Mouse (Mus musculus) lung, postnatal 25 days (tissue): ENCODE data around the gene Tmem161a.
"Not testable (repeated sequence)": the region's sequence is repeated elsewhere in the genome, so short reads cannot be mapped to it uniquely, and the experiment has no call there.

Experiments
- DNase-seq: peaks from one replicate; pipeline ENCODE4 v3.0.0; 2022; ENCODE audit warnings: low spot score

Tmem161a gene

DNA sequence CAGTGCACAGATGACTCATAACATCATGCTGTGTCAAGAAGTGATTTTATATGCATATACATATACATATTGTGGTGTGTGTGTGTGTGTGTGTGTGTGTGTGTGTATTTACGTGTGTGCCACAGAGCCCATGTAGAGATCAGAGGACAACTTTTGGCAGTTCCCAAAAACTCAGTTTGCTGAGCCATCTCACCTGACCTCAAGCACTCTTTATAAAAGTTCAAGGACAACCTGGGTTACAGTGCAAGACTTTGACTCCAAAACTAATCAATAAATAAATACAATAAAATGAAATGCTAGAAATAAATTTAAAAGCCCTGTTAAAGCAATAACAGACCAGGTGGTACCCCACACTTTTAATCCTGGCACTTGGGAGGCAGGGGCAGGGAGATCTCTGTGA, 39.1 kb downstream of the Tmem161a start:
- DNase-seq = no peak

DNA sequence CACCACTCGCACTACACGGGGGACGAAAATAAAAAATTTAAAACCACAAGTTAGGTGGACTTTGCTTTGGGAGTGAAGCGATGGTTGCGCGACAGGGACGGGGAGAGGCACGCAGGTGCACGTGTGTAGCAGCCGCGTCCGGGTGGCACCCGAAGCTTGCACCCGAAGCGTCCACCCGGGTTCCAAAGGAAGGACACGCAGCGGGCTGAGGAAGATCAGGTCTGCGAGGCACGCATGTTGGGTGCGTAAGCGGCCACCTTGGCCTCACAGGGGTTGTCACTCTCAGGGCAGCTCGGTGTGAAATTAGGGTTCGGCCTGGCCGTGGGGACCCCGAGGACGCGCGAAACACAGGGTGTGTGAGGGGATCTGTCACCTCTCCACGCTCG, 39.6 kb downstream of the Tmem161a start:
- DNase-seq = no peak

DNA sequence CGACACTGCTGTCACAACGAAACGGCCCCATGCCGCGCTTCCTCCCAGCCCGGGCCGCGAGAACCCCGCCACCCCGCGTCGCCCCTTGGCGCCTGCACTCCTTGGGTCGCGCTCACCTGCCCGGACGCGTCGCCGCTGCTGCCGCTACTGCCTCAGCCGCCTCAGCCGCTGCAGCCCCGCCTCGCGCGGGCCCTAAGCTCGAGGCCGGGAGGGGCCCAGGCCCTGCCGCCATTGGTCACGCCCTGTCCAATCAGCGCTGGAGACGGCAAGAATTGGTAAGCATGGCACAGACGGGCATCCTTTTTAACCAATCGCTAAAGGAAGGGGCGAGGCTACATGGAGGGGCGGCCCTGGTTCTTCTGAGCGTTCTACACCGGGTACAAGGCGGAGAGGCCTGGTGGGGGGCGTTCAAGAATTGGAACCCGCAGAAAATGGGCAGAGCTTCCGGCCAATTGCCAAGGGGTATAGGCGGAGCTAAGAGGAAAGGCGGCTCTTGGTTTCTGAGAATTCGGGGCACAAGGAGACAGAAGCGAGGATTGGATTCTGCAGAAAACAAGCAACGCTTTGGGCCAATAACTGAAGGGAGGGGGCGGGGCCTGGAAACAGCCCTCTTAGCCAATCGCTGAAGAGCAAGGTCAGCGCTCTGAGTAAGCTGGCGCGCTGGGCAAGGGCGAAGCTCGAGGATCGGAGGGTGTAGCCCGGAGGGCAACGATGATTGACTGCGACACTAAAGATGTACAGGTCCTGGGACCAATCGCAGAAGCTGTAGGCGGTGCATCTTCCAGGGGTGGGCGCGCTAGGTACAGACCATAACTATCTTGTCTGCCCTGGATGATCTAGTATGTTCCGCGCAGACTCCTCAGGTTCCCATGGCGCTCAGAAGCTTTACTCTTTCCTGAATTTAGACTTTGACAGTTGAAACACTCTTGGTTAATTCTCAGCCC, 40.2 kb downstream of the Tmem161a start, which contains the start of gene Slc25a42:
TSS of gene Slc25a42 (minus strand) at position 194 of the 944 bp plus-strand sequence.
- DNase-seq = peak; percentile 99

DNA sequence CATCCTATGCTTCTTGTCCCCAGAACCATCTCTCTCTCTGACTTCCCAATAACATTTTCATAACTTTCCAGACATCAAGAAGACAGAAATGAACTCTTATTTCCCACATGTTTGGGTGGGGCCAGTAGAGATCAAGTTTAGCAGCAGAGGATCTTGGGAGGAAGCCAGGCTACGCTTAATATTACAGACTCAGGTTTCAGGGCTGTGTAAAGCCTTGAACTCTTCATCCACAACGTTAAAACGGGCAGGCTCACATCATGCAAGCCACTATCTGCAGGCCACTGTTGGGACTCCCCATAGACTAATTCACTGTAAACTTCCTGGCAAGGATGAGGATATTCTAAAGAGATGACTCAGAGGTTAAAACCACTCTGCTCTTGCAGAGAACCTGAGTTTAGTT, 42.3 kb downstream of the Tmem161a start:
- no peak for DNase-seq

DNA sequence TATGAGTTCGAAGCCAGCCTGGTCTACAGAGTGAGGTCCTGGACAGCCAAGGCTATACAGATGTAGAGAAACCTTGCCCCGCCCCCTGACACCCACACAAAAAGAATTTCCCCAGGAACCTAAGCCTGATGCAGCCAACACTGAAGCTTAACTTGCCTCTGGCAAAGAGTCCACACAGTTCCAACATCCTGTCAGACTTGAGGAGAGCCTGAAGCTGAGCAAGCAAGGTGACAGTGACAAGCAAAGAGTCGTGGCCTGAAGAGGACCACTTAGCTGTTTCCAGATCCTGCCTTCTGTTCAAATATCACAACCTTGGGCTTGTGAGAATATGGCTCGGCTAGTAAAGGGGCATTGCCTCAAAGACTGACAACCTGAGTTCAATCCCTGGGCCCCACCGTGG, 42.9 kb downstream of the Tmem161a start:
- DNase-seq = no peak

DNA sequence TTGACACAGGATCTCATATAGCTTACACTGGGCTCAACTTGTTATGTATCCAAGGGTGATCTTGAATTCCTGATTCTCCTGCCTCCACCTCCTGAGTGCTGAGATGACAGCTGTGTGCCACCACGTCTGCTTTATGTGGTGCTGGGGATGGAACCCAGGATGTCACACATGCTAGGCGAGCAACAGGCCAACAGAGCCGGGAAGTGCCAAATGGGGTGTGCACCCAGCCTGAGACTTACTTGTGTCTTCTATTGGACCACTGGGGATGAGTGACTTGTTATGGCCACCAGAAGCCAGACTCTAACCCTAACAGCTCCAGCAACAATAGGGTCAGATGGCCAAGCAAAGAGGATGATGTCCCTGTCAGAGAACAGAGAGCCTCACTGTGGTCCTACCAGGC, 44.0 kb downstream of the Tmem161a start:
- DNase-seq = not testable (repeated sequence)

DNA sequence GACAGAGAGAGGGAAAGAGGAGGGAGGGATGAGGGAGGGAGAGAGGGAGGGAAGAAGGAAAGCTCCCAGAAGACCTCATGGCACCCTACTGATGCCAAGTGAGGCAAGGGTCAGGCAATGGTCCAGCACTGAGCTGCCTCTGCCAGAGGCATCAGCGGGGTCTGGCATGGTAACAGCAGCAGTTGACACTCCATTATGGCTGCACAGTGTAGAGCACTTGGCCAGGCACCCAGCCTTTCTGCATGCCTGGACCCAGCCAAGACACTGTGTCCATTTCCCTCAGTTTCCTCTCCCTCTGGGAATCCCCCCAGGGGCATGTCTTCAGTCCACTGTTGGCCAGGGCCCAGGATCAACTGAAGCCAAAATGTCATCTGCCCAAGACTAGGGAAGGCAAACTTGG, 44.4 kb downstream of the Tmem161a start:
- peak; percentile 67 for DNase-seq

DNA sequence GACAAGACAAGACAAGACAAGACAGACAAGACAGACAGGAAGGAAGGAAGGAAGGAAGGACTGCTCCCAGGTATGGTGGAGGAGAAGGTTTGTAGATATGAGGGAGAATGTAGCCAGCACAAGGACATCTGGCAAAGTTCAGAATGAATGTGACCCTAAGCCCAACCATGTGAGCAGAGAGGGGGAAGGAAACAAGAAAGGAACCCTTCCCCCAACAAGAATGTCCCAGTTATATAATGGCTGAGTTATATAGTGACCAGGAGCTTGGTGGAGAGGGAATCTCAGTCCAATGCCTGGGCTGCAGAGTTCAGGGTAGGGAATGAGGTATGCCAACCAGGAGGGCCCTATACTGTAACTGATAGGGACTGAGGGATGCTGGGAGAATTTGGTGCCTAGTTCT, 45.3 kb downstream of the Tmem161a start:
- no peak for DNase-seq

DNA sequence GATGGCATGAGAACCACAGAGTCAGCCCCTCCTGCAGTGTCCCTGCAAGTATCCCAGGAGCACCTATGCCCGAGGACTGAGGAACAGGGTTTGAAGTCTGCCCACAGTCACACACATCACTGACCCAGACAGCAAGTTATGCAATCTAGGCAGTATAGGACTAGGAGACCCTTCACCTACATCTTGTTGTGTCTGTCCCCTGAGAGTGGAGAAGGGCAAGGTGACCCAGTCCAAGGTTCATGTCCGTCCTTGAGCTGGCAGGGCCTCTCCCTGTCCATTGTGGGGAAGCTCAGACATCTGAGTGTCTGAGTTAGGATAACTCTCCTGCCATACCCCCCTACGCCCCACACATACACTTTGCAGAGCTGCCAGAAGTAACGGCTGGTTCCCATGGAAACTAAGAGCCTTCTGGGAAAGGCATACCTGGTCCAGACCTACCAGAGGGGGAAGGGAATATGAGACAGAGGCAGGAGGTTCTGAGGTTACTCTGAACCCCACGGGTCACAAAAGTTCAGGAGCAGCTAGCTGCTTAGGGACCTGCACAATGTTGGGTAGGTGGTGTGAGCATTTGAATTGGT, 47.0 kb downstream of the Tmem161a start:
- no peak for DNase-seq

DNA sequence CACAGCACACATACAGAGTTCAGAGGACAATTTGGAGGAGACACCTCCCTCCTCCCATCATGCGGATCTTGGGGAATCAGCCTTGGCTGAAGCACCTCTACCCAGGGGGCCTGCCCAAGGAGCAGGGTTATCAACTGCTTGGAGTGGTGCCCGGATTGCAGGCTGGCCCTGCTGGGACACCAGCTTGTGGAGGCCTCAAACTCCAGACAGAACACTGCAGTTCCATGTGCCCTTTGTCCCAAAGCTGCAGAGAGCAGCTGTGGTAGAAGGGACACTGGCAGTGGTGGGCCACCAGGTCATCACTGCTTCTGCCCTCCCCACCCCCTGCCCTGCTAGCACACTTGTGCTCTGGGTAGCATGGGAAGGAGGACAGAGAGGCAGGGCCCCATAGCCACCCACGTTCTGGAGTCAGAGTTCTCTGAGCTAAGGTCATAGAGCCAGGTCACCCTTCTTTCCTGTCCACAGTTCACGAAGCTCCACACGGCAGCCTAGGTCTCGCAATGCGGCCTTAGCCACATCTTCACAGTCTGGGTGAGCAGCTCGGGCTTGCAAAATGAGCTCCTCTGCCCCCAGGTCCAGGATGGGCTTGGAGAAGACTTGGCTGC, 48.2 kb downstream of the Tmem161a start:
- no peak for DNase-seq

DNA sequence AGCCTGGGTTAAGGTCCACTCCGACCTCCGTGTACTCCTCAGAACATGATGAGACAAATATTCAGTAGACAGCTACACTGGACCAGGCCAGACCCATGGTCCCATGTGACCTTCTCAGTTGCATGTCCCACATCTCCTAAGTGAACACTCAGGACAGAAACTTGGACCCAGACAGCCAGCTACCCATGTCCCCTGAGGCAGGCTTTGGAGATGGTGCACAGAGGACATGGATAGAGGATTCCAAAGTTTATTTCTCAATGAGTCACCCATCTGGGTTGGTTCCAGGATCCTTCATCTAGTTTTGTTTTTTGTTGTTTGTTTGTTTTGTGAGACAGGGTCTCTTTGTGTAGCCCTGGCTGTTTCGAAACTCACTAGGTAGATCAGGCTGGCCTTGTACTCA, 48.8 kb downstream of the Tmem161a start:
- DNase-seq = no peak

DNA sequence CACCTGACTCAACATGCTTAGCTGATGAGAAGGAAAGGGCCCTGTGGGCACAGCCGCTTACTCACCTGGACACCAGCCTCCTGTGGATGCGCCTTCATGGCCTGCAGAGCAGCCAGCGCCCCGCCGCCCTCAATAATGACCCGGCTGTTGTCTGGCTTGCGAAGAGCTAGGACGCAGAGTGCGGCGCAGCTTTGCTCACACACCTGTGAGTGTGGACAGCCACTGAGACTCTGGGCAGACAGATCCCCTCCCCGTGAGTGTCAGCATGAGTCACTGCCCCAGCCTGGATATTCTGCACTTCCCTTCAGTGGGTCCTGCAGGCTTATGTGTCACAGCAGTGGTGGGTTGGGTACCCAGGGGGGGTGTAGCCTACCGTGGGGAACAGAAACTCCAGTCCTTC, 49.9 kb downstream of the Tmem161a start:
- no peak for DNase-seq

DNA sequence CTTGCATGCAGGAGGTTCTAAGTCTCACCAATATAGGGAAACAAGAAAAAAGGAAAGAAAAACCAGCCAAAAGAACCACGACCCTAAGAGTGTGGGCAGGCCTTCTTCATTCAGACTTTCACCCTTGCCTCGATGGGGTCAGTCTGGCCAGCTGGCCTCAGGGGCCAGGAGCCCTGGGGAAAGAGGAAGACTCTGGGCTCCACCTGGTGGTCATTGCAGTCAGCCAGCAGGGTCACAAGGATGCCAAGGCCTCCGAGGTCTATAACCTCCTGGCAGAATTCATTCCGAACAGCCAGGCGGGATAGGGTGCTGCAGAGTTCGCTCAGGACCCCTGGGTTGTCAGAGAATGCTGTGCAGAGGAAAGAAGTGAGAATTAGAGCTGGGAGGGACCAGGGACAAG, 51.2 kb downstream of the Tmem161a start:
- DNase-seq = peak; percentile 48

DNA sequence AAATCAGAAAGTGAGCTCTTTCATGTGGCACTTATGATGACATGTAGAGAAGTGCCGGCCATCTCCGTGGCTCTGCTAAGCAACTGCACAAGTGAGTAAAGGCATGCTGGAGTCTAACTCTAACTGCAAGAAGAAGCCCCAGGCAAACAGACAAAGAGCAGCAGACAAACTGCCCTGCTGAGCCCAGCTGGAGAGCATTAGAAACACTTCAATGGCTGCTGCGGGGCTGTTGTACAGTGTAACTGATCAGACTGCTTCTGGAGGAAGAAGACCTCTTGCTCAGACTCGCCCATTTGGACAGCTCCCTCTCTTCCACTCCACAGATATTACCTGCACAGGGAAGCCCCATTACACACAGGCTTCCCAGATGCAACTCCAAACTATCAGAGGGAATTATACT, 55.8 kb downstream of the Tmem161a start:
- DNase-seq = no peak

DNA sequence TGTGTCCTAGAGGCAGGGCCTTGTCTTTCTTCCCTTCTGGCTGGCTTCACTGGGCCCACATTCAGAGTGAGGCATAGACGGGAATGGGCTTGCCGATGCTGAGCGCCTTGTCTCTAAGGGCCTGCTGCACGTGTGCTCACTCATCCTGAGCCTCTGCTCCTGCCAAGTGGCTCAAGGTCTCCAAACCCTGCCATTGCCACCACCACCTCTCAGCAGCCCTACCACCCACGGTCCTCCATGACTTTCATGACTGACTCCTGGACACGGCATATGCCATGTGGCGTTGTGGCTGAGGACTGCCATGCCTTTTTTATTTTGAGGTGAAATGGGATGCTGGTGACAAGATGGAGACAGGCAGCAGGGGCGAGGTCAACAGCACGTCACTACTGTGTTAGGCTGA, 58.7 kb downstream of the Tmem161a start:
- DNase-seq = no peak
